Mouse (Mus musculus) kidney, embryonic 16.5 days (tissue): ENCODE data around the gene Tmem260. TPM values are rescaled to one million over a fixed set of nuclear protein-coding genes. Genes with fewer than 3 reads are reported as not detected.
"Not testable (repeated sequence)": the region's sequence is repeated elsewhere in the genome, so short reads cannot be mapped to it uniquely, and the experiment has no call there.

Experiments used
- ATAC-seq: fragments of 200-750 bp; cut with Nextera tagmentation; 2 replicates; pipeline ENCODE4 v1.8.0; 2017; ENCODE audit warnings: moderate TSS enrichment; ENCODE audit not compliant: low FRiP score, low TSS enrichment
- H3K27ac ChIP-seq: fragments of 300-500 bp; sonication (generic); 2 replicates; pipeline ENCODE4 v1.5.1; 2014; ENCODE audit warnings: low read length
- H3K27me3 ChIP-seq: fragments of 300-500 bp; sonication (generic); 2 replicates; pipeline ENCODE4 v1.6.1; 2014; ENCODE audit warnings: low read length, control low read depth, mixed read lengths; ENCODE audit not compliant: insufficient read depth
- H3K36me3 ChIP-seq: fragments of 300-500 bp; sonication (generic); 2 replicates; pipeline ENCODE4 v1.6.1; 2014; ENCODE audit warnings: low read length, control low read depth, mixed read lengths; ENCODE audit not compliant: insufficient read depth
- H3K4me1 ChIP-seq: fragments of 300-500 bp; sonication (generic); 2 replicates; pipeline ENCODE4 v1.6.1; 2014; ENCODE audit warnings: low read length, control low read depth, mixed read lengths; ENCODE audit not compliant: insufficient read depth
- H3K4me2 ChIP-seq: fragments of 300-500 bp; sonication (generic); replicated peaks from 2 replicates; pipeline ENCODE4 v1.6.1; 2014; ENCODE audit warnings: low read depth, low read length
- H3K4me3 ChIP-seq: fragments of 300-500 bp; sonication (generic); 2 replicates; pipeline ENCODE4 v1.5.1; 2014; ENCODE audit warnings: mild to moderate bottlenecking, low read length
- H3K9ac ChIP-seq: fragments of 300-500 bp; sonication (generic); replicated peaks from 2 replicates; pipeline ENCODE4 v1.6.1; 2014; ENCODE audit warnings: low read length
- H3K9me3 ChIP-seq: fragments of 300-500 bp; sonication (generic); 2 replicates; pipeline ENCODE4 v1.6.1; 2016; ENCODE audit warnings: low read length, control low read depth
- WGBS: fragments of 180-500 bp; shearing (Covaris S2); extraction: QIAGEN DNeasy Blood & Tissue Kit; methylation state at CpG from one replicate; pipeline ENCODE4 v1.1.7; 2014; 5-methylcytosine and 5-hydroxymethylcytosine counted together
- polyA plus RNA-seq: library from polyadenylated mRNA; unstranded; fragments of >200 nt; fragmentation: Nextera tagmentation; extraction: Ambion mirVana; gene quantifications from 2 replicates; pipeline ENCODE4 v1.2.1, GENCODE M21; 2015

Gene Tmem260
- polyA plus RNA-seq, 1 experiment from 2014 or later: 21.4 TPM

- peak overlapping the region; percentile 24; the same call in 1 of the 2 replicates for H3K27ac ChIP-seq
- 46% methylated on average over 1 of the region's 1 CpGs for WGBS
These were observed 29.4 kb downstream of the Tmem260 start for GRCm38 (mm10) chr14:48475370-48475769.

DNA sequence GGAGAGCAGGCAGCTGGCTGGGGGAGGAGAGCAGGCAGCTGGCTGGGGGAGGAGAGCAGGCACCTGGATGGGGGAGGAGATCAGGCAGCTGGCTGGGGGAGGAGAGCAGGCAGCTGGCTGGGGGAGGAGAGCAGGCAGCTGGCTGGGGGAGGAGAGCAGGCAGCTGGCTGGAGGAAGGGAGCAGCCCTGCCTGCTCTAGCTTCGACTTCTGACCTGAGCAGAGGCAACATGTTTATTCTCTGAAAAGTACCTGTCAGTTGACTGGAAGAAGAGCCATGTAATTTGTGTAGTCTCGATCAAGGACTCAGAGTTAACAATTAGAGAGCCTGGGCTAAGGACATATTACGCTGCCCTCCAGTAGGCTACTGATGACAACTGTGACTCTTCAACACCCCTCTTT lies 29.9 kb downstream of the Tmem260 start:
- H3K4me1 ChIP-seq, H3K9ac ChIP-seq, H3K27ac ChIP-seq, H3K4me3 ChIP-seq, H3K4me2 ChIP-seq, H3K27me3 ChIP-seq, H3K9me3 ChIP-seq, ATAC-seq: not testable (repeated sequence)
- 48% methylated on average over 3 of the region's 3 CpGs for WGBS
- H3K36me3 ChIP-seq: peaks cover 15% of the 10 kb centered on the region; the same call in 1 of the 2 replicates

More at GRCm38 (mm10) chr14:48475370-48475769, 29.4 kb downstream of the Tmem260 start:
- Histone ChIP-seq H3K27me3 (no peaks in the 10 kb centered on the region), H3K36me3 (peaks cover 15% of the 10 kb centered on the region; the same call in 1 of the 2 replicates), H3K4me2 (no peak overlapping the region), H3K9me3 (no peaks in the 10 kb centered on the region), H3K4me3 (no peak overlapping the region), H3K9ac (no peak overlapping the region), H3K4me1 (no peaks in the 10 kb centered on the region)
- ATAC-seq: no peak

- peaks cover 15% of the 10 kb centered on the region; the same call in 1 of the 2 replicates for H3K36me3 ChIP-seq
- no peak overlapping the region for H3K4me3 ChIP-seq
- 51% methylated on average over 8 of the region's 8 CpGs for WGBS
- H3K9ac ChIP-seq: no peak overlapping the region
- no peaks in the 10 kb centered on the region for H3K9me3 ChIP-seq
- no peak for ATAC-seq
- no peak overlapping the region for H3K27ac ChIP-seq
- H3K4me1 ChIP-seq: no peaks in the 10 kb centered on the region
- no peaks in the 10 kb centered on the region for H3K27me3 ChIP-seq
- no peak overlapping the region for H3K4me2 ChIP-seq
These were observed 30.4 kb downstream of the Tmem260 start for GRCm38 (mm10) chr14:48476278-48476677.

DNA sequence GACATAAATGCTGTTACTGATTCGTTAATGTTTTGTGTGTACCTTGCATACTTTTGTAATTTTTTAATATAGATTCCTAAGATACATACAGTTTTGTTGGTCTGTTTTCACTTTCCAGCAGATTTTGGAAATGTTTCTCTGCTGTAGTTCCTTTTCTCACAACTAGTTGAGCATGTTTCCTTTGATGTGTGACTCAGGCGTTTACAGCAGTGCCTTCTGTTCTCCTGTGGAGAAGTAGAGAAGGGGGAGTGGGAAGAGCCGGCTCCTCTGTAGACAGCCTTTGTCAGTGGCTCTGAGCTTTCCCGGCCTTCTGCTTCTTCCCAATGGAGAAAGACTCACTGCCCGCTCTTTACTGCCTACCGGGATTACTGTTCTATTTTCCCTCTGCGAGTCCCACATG lies 35.7 kb downstream of the Tmem260 start:
- Histone ChIP-seq H3K9me3 (no peaks in the 10 kb centered on the region), H3K36me3 (peaks cover 18% of the 10 kb centered on the region; the same call in 1 of the 2 replicates), H3K27me3 (no peaks in the 10 kb centered on the region), H3K9ac (no peak overlapping the region), H3K27ac (no peak overlapping the region), H3K4me3 (no peak overlapping the region), H3K4me2 (no peak overlapping the region), H3K4me1 (no peaks in the 10 kb centered on the region)
- no peak for ATAC-seq
- WGBS: 39% methylated on average over 7 of the region's 7 CpGs

DNA sequence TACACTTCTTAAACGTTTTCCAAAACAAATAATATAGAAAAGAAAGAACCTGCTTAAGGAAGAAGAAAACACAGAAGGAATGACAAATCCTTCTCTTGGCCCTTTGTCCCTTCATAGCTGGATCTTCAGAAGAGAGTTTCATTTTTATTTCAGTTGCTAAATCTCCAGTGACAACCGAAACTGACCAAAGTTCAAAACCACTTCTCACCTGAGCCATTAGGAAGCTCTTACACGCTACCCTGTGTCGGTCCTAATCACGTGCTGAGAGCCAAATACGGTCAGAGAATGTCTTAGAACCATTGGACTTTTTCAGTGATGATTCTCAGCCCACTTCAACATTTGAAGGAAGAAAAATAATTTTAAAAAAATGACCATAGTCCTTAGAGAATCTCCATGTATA lies 36.8 kb downstream of the Tmem260 start:
- Histone ChIP-seq H3K4me2 (no peak overlapping the region), H3K4me1 (no peaks in the 10 kb centered on the region), H3K27ac (no peak overlapping the region), H3K4me3 (no peak overlapping the region), H3K9ac (no peak overlapping the region), H3K36me3 (peaks cover 13% of the 10 kb centered on the region; the same call in 1 of the 2 replicates), H3K27me3 (no peaks in the 10 kb centered on the region), H3K9me3 (no peaks in the 10 kb centered on the region)
- 88% methylated on average over 6 of the region's 6 CpGs for WGBS
- no peak for ATAC-seq

DNA sequence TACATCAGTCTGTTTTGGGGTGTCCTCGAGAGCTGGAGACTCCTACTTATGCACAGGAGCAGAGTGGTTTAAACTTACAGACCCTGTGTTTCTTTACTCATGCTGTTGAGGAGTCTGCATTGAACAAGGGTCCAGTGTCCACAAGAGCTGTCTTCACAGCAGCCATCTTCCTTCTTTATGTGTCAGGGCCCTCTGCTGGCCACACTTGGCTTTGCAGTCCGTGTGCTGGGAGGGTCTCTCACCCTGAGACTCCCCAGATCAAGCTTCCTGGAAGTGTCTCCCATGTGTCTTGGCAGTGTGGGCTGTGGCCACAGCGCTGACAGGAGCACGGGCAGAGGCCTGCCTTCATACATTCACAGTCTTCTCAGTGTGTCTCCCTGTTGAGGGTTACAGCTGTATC lies 48.0 kb downstream of the Tmem260 start:
- WGBS: 22% methylated on average over 4 of the region's 4 CpGs
- Histone ChIP-seq H3K27me3 (no peaks in the 10 kb centered on the region), H3K4me3 (no peak overlapping the region), H3K4me1 (no peaks in the 10 kb centered on the region), H3K9me3 (no peaks in the 10 kb centered on the region), H3K27ac (no peak overlapping the region), H3K36me3 (peaks cover 4% of the 10 kb centered on the region; the same call in 1 of the 2 replicates), H3K4me2 (no peak overlapping the region), H3K9ac (no peak overlapping the region)
- ATAC-seq: no peak; the same call in 1 of the 2 replicates

GRCm38 (mm10) chr14:48502573-48502972 lies 56.6 kb downstream of the Tmem260 start:
- Histone ChIP-seq H3K27ac (no peak overlapping the region), H3K36me3 (0 out of 2 replicates have a peak, but pooled peaks cover 3% of the 10 kb centered on the region), H3K4me3 (no peak overlapping the region), H3K9me3 (no peaks in the 10 kb centered on the region), H3K4me1 (no peaks in the 10 kb centered on the region), H3K4me2 (no peak overlapping the region), H3K9ac (no peak overlapping the region), H3K27me3 (no peaks in the 10 kb centered on the region)
- no peak for ATAC-seq
- WGBS: 89% methylated on average over 7 of the region's 7 CpGs

DNA sequence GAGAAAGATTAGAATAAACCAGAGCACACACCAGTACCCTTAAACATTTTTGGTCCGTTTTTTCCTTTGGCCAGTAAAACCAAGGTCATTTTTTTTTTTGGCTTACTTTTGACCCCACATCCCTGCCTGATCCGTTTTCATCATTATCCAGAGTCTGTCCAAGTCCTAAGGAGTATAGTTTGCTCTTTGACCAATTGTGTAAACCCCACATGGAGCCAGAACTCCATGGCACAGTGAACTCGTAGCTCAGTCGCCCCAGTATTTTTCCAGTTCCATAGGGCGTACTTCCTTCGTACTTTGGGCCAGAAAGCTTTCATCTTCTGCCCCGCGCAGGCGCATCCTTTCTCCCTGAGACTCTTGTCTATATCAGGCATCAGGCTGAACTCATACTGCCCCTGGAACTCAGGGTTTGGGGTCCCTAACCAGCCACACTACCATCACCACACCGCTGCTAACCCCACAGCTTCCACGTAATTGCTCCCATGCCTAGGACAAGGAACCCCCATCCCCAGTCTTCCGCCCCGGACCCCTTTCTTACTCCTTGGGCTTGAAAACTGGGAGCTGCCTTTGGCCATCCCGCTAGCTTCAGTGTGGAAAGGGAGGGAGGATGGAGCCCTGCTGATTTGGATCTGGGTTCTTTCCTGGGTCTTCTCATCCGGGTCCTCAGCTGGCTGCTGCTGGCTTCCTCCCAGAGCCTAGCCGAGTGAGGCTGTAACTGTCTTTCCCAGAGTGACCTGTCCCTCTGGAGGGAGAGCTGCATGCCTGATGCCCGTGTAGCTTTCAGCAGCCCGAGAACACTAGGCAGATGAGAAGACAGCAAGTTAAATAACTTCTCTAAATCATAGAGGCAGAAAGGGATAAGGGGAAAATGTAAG lies 58.0 kb downstream of the Tmem260 start:
- WGBS: 43% methylated on average over 18 of the region's 18 CpGs
- no peaks in the 10 kb centered on the region for H3K27me3 ChIP-seq
- H3K4me2 ChIP-seq: no peak overlapping the region
- no peak for ATAC-seq
- no peak overlapping the region for H3K27ac ChIP-seq
- no peaks in the 10 kb centered on the region for H3K4me1 ChIP-seq
- H3K9me3 ChIP-seq: no peaks in the 10 kb centered on the region
- H3K9ac ChIP-seq: no peak overlapping the region
- H3K36me3 ChIP-seq: 0 out of 2 replicates have a peak, but pooled peaks cover 3% of the 10 kb centered on the region
- H3K4me3 ChIP-seq: no peak overlapping the region

- Histone ChIP-seq H3K4me2 (no peak overlapping the region), H3K27me3 (no peaks in the 10 kb centered on the region), H3K4me3 (no peak overlapping the region), H3K27ac (no peak overlapping the region), H3K9me3 (no peaks in the 10 kb centered on the region), H3K36me3 (peaks cover 7% of the 10 kb centered on the region; the same call in 1 of the 2 replicates), H3K4me1 (no peaks in the 10 kb centered on the region), H3K9ac (no peak overlapping the region)
- ATAC-seq: no peak
- 58% methylated on average over 9 of the region's 9 CpGs for WGBS
These were observed 58.6 kb downstream of the Tmem260 start for GRCm38 (mm10) chr14:48504566-48504950.

GRCm38 (mm10) chr14:48505606-48506005 lies 59.7 kb downstream of the Tmem260 start:
- no peaks in the 10 kb centered on the region for H3K9me3 ChIP-seq
- no peaks in the 10 kb centered on the region for H3K27me3 ChIP-seq
- no peak overlapping the region for H3K9ac ChIP-seq
- no peak overlapping the region for H3K27ac ChIP-seq
- H3K4me2 ChIP-seq: no peak overlapping the region
- 92% methylated on average over 12 of the region's 12 CpGs for WGBS
- H3K36me3 ChIP-seq: peaks cover 11% of the 10 kb centered on the region; the same call in 1 of the 2 replicates
- H3K4me1 ChIP-seq: no peaks in the 10 kb centered on the region
- no peak overlapping the region for H3K4me3 ChIP-seq
- no peak for ATAC-seq
